Mouse (Mus musculus) MEL (cell line): ENCODE measurements around the gene Baiap2. TPM values are rescaled to one million over a fixed set of nuclear protein-coding genes. Genes with fewer than 3 reads are reported as not detected.

Source experiments
- DNase-seq: peaks from one replicate; pipeline ENCODE4 v3.0.0; 2011; ENCODE audit warnings: low read depth, low spot score
- H3K27ac ChIP-seq: 2 replicates; pipeline ENCODE4 v1.5.1; 2012; ENCODE audit warnings: low read depth, mild to moderate bottlenecking, control low read depth, low read length, moderate library complexity; ENCODE audit not compliant: control insufficient read depth
- H3K27me3 ChIP-seq, 2 experiments: fragments of 150-350 bp in 1 of 2; sonication (generic) in 1 of 2; 2 replicates each; pipeline ENCODE4 v1.6.1; 2012; ENCODE audit warnings: low read length in 2 of 2, mild to moderate bottlenecking in 2 of 2, improper control_type of control experiment in 1 of 2, moderate library complexity in 1 of 2; ENCODE audit not compliant: insufficient read depth in 2 of 2, control insufficient read depth in 1 of 2
- H3K36me3 ChIP-seq, 2 experiments: 2 replicates each; pipeline ENCODE4 v1.6.1; 2012 to 2014; ENCODE audit warnings: low read length in 2 of 2, improper control_type of control experiment in 1 of 2, inconsistent platforms in 1 of 2, mild to moderate bottlenecking in 1 of 2; ENCODE audit not compliant: insufficient read depth in 2 of 2, control insufficient read depth in 1 of 2
- H3K4me1 ChIP-seq, 2 experiments: fragments of 150-350 bp in 1 of 2; sonication (generic) in 1 of 2; 2 replicates each; pipeline ENCODE4 v1.6.1; 2012; ENCODE audit warnings: low read length in 2 of 2, improper control_type of control experiment in 1 of 2, mild to moderate bottlenecking in 1 of 2; ENCODE audit not compliant: insufficient read depth in 2 of 2, control insufficient read depth in 1 of 2
- H3K4me3 ChIP-seq, 2 experiments: fragments of 150-350 bp in 1 of 2; sonication (generic) in 1 of 2; 2 replicates each; pipeline ENCODE4 v1.5.1; 2012; ENCODE audit warnings: low read depth in 2 of 2, low read length in 2 of 2, mild to moderate bottlenecking in 2 of 2, moderate library complexity in 2 of 2, control low read depth in 1 of 2, improper control_type of control experiment in 1 of 2; ENCODE audit not compliant: control insufficient read depth in 1 of 2, insufficient read depth in 1 of 2
- H3K79me2 ChIP-seq: 2 replicates; pipeline ENCODE4 v1.6.1; 2012; ENCODE audit warnings: mild to moderate bottlenecking, low read length, moderate library complexity; ENCODE audit not compliant: control insufficient read depth, poor library complexity, insufficient read depth
- H3K9ac ChIP-seq: 2 replicates; pipeline ENCODE4 v1.6.1; 2012; ENCODE audit warnings: low read depth, mild to moderate bottlenecking, control low read depth, low read length, moderate library complexity; ENCODE audit not compliant: control insufficient read depth, poor library complexity, severe bottlenecking
- H3K9me3 ChIP-seq: fragments of 150-350 bp; sonication (generic); replicated peaks from 2 replicates; pipeline ENCODE4 v1.6.1; 2012; ENCODE audit warnings: mild to moderate bottlenecking, low read length, improper control_type of control experiment, moderate library complexity; ENCODE audit not compliant: insufficient read depth
- BHLHE40 ChIP-seq: IDR thresholded peaks from 2 replicates; pipeline ENCODE4 v1.6.1; 2012; ENCODE audit warnings: low read depth, mild to moderate bottlenecking, inconsistent platforms, low read length, improper control_type of control experiment, borderline replicate concordance
- CHD1 ChIP-seq: IDR thresholded peaks from 2 replicates; pipeline ENCODE4 v1.6.1; 2012; ENCODE audit warnings: low read depth, mild to moderate bottlenecking, inconsistent platforms, low read length, improper control_type of control experiment
- CTCF ChIP-seq, 3 experiments: IDR thresholded peaks in 2 of 3; conservative IDR thresholded peaks in 1 of 3; 2 replicates each; pipeline ENCODE4 v1.5.1; 2011 to 2012; ENCODE audit warnings: low read length in 3 of 3, low read depth in 2 of 3, mild to moderate bottlenecking in 2 of 3, improper control_type of control experiment in 1 of 3, inconsistent platforms in 1 of 3, mixed read lengths in 1 of 3, moderate library complexity in 1 of 3; ENCODE audit not compliant: control insufficient read depth in 1 of 3, insufficient read depth in 1 of 3, poor library complexity in 1 of 3, severe bottlenecking in 1 of 3
- E2F4 ChIP-seq: IDR thresholded peaks from 2 replicates; pipeline ENCODE4 v1.6.1; 2011; ENCODE audit warnings: low read depth, low read length, improper control_type of control experiment, borderline replicate concordance
- ELF1 ChIP-seq: IDR thresholded peaks from 2 replicates; pipeline ENCODE4 v1.6.1; 2014; ENCODE audit warnings: low read depth, mild to moderate bottlenecking, inconsistent platforms, low read length, improper control_type of control experiment, moderate library complexity
- EP300 ChIP-seq, 2 experiments: IDR thresholded peaks; 2 replicates each; pipeline ENCODE4 v1.6.1; 2011; ENCODE audit warnings: improper control_type of control experiment in 2 of 2, low read length in 2 of 2, low read depth in 1 of 2, mild to moderate bottlenecking in 1 of 2
- GATA1 ChIP-seq: IDR thresholded peaks from 2 replicates; pipeline ENCODE4 v1.6.1; 2011; ENCODE audit warnings: low read depth, low read length, improper control_type of control experiment
- HCFC1 ChIP-seq: IDR thresholded peaks from 2 replicates; pipeline ENCODE4 v1.6.1; 2012; ENCODE audit warnings: low read depth, mild to moderate bottlenecking, inconsistent platforms, low read length, improper control_type of control experiment, moderate library complexity
- JUND ChIP-seq: IDR thresholded peaks from 2 replicates; pipeline ENCODE4 v1.6.1; 2011; ENCODE audit warnings: low read depth, mild to moderate bottlenecking, improper control_type of control experiment, low read length
- MAFK ChIP-seq: IDR thresholded peaks from 2 replicates; pipeline ENCODE4 v1.6.1; 2011; ENCODE audit warnings: low read depth, mild to moderate bottlenecking, low read length, improper control_type of control experiment, borderline replicate concordance
- MAX ChIP-seq: IDR thresholded peaks from 2 replicates; pipeline ENCODE4 v1.6.1; 2011; ENCODE audit warnings: low read length, improper control_type of control experiment
- MAZ ChIP-seq: IDR thresholded peaks from 2 replicates; pipeline ENCODE4 v1.6.1; 2012; ENCODE audit warnings: low read depth, mild to moderate bottlenecking, inconsistent platforms, low read length, improper control_type of control experiment
- MXI1 ChIP-seq: IDR thresholded peaks from 2 replicates; pipeline ENCODE4 v1.6.1; 2011; ENCODE audit warnings: mild to moderate bottlenecking, low read depth, low read length, improper control_type of control experiment
- MYB ChIP-seq: IDR thresholded peaks from 2 replicates; pipeline ENCODE4 v1.6.1; 2011; ENCODE audit warnings: mild to moderate bottlenecking, low read depth, low read length, improper control_type of control experiment
- MYC ChIP-seq: IDR thresholded peaks from 2 replicates; pipeline ENCODE4 v1.6.1; 2011; ENCODE audit warnings: low read depth, mild to moderate bottlenecking, low read length, improper control_type of control experiment, moderate library complexity
- NRF1 ChIP-seq: IDR thresholded peaks from 2 replicates; pipeline ENCODE4 v1.6.1; 2014; ENCODE audit warnings: low read depth, mild to moderate bottlenecking, inconsistent platforms, low read length, improper control_type of control experiment, moderate library complexity; ENCODE audit not compliant: poor library complexity, insufficient read depth, severe bottlenecking
- POLR2AphosphoS5 ChIP-seq: IDR thresholded peaks from 2 replicates; pipeline ENCODE4 v1.6.1; 2012; ENCODE audit warnings: low read depth, borderline replicate concordance, mild to moderate bottlenecking, inconsistent platforms, low read length, moderate library complexity, mixed read lengths
- RAD21 ChIP-seq: IDR thresholded peaks from 2 replicates; pipeline ENCODE4 v1.6.1; 2011; ENCODE audit warnings: mild to moderate bottlenecking, low read depth, low read length, improper control_type of control experiment
- RCOR1 ChIP-seq: IDR thresholded peaks from 2 replicates; pipeline ENCODE4 v1.6.1; 2012; ENCODE audit warnings: low read depth, mild to moderate bottlenecking, inconsistent platforms, low read length, improper control_type of control experiment
- SMC3 ChIP-seq: IDR thresholded peaks from 2 replicates; pipeline ENCODE4 v1.6.1; 2011; ENCODE audit warnings: low read depth, low read length, improper control_type of control experiment
- TBP ChIP-seq: IDR thresholded peaks from 2 replicates; pipeline ENCODE4 v1.8.0; 2011; ENCODE audit warnings: low read depth, low read length, improper control_type of control experiment
- TCF12 ChIP-seq: IDR thresholded peaks from 2 replicates; pipeline ENCODE4 v1.6.1; 2014; ENCODE audit warnings: low read depth, mild to moderate bottlenecking, inconsistent platforms, low read length, improper control_type of control experiment, moderate library complexity
- UBTF ChIP-seq: IDR thresholded peaks from 2 replicates; pipeline ENCODE4 v1.6.1; 2012; ENCODE audit warnings: low read depth, mild to moderate bottlenecking, inconsistent platforms, low read length, improper control_type of control experiment, moderate library complexity, borderline replicate concordance; ENCODE audit not compliant: insufficient read depth
- USF1 ChIP-seq: IDR thresholded peaks from 2 replicates; pipeline ENCODE4 v1.6.1; 2014; ENCODE audit warnings: low read depth, mild to moderate bottlenecking, inconsistent platforms, low read length, improper control_type of control experiment, moderate library complexity
- USF2 ChIP-seq, 2 experiments: IDR thresholded peaks; 2 replicates each; pipeline ENCODE4 v1.6.1; 2011 to 2012; ENCODE audit warnings: improper control_type of control experiment in 2 of 2, low read length in 2 of 2, borderline replicate concordance in 1 of 2, inconsistent platforms in 1 of 2, low read depth in 1 of 2, mild to moderate bottlenecking in 1 of 2; ENCODE audit not compliant: insufficient read depth in 1 of 2
- ZMIZ1 ChIP-seq: IDR thresholded peaks from 2 replicates; pipeline ENCODE4 v1.6.1; 2012; ENCODE audit warnings: low read depth, mild to moderate bottlenecking, inconsistent platforms, low read length, improper control_type of control experiment, moderate library complexity
- polyA plus RNA-seq, 2 experiments: library from polyadenylated mRNA; stranded (reverse) in 1 of 2; unstranded in 1 of 2; fragments of >175 nt in 1 of 2; fragments of >200 nt in 1 of 2; gene quantifications; 2 replicates each; pipeline versions ENCODE4 v1.2.1 to v1.2.4; 2012; ENCODE audit warnings: low replicate concordance in 2 of 2, low read depth in 1 of 2; ENCODE audit not compliant: insufficient read length in 2 of 2, insufficient read depth in 1 of 2, missing spikeins in 1 of 2
- total RNA-seq: library from RNA; depleted of rRNA; stranded (reverse); fragments of 300-350 nt; gene quantifications from 2 replicates; pipeline ENCODE4 v1.2.3, GENCODE M21; 2012

Gene Baiap2
- total and polyA plus RNA-seq, 3 experiments = 27.5 to 31.3 TPM; not detected in 1

GRCm38 (mm10) chr11:119950535-119950934 is 8.0 kb downstream of the Baiap2 start:
- no peak overlapping the region for H3K27ac ChIP-seq
- H3K4me1 ChIP-seq = peaks cover 33 to 40% of the 10 kb centered on the region in 2 experiments
- peaks cover 0 to 36% of the 10 kb centered on the region in 2 experiments; a peak in 2 of 4 replicates for H3K36me3 ChIP-seq
- no peaks in the 10 kb centered on the region for H3K9me3 ChIP-seq
- H3K79me2 ChIP-seq = peaks cover 15% of the 10 kb centered on the region; the same call in 1 of the 2 replicates
- H3K27me3 ChIP-seq = no peaks in the 10 kb centered on the region
- H3K4me3 ChIP-seq = no peak overlapping the region
- TF ChIP-seq TBP = no peak
- TF ChIP-seq HCFC1 = no peak
- no peak for TF ChIP-seq RAD21
- no peak for TF ChIP-seq JUND
- TF ChIP-seq MAX = no peak
- no peak for TF ChIP-seq BHLHE40
- no peak for TF ChIP-seq SMC3
- no peak for TF ChIP-seq MAZ
- TF ChIP-seq GATA1 = no peak
- TF ChIP-seq MYB = no peak
- TF ChIP-seq NRF1 = no peak
- no peak for TF ChIP-seq MYC
- no peak for TF ChIP-seq RCOR1
- no peak overlapping the region for H3K9ac ChIP-seq
- no peak for DNase-seq

- Histone ChIP-seq H3K27ac (no peak overlapping the region), H3K27me3 (no peaks in the 10 kb centered on the region), H3K4me1 (peaks cover 33 to 43% of the 10 kb centered on the region in 2 experiments), H3K79me2 (peaks cover 12% of the 10 kb centered on the region; the same call in 1 of the 2 replicates), H3K36me3 (peaks cover 0 to 39% of the 10 kb centered on the region in 2 experiments; a peak in 2 of 4 replicates), H3K4me3 (no peak overlapping the region), H3K9ac (no peak overlapping the region), H3K9me3 (no peaks in the 10 kb centered on the region)
- no peak for DNase-seq
- TF ChIP-seq HCFC1 = no peak
- no peak for TF ChIP-seq CTCF (IDR thresholded peaks at IDR 0.05 in 2 of 3, conservative IDR thresholded peaks at IDR 0.05 in 1 of 3; ENCODE audit: control insufficient read depth in 1 of 3, insufficient read depth in 1 of 3, low read depth in 2 of 3, low read length in 3 of 3, poor library complexity in 1 of 3, severe bottlenecking in 1 of 3)
- no peak for TF ChIP-seq ZMIZ1
- no peak for TF ChIP-seq USF2 (IDR thresholded peaks at IDR 0.05; ENCODE audit: borderline replicate concordance in 1 of 2, insufficient read depth in 1 of 2, low read depth in 1 of 2, low read length in 2 of 2)
- TF ChIP-seq TCF12 = no peak
- no peak for TF ChIP-seq RCOR1
- no peak for TF ChIP-seq CHD1
- TF ChIP-seq E2F4 = no peak
- TF ChIP-seq POLR2AphosphoS5 = no peak
- no peak for TF ChIP-seq MXI1
- TF ChIP-seq EP300 (IDR thresholded peaks at IDR 0.05; ENCODE audit: low read depth in 1 of 2, low read length in 2 of 2) = no peak
- no peak for TF ChIP-seq NRF1
- TF ChIP-seq MYB = no peak
- TF ChIP-seq MAFK = no peak
- no peak for TF ChIP-seq ELF1
- TF ChIP-seq TBP = no peak
- no peak for TF ChIP-seq USF1
- TF ChIP-seq JUND = no peak
- TF ChIP-seq BHLHE40 = no peak
- no peak for TF ChIP-seq UBTF
Measured at GRCm38 (mm10) chr11:119951326-119951725, 8.8 kb downstream of the Baiap2 start.
